Mouse (Mus musculus) CD8-positive naive resting alpha-beta T cell, adult 57 days (primary cell): ENCODE results near the gene V1ra8. TPM values are rescaled to one million over a fixed set of nuclear protein-coding genes. Genes with fewer than 3 reads are reported as not detected.

Experiments
- total RNA-seq: library from RNA; stranded (reverse); gene quantifications from one replicate; pipeline ENCODE4 v1.2.4, GENCODE M21; 2023

Gene V1ra8
- total RNA-seq: not detected

GRCm38 (mm10) chr6:90202493-90202892 is at the start of gene V1ra8:
Gene V1ra8 (plus strand): TSS chr6:90202793.

GRCm38 (mm10) chr6:90174508-90174907 is 28.1 kb upstream of the V1ra8 start, which contains the start of gene Vmn1r52:
Gene Vmn1r52 (plus strand): TSS chr6:90174808.

GRCm38 (mm10) chr6:90224338-90224737 is 21.7 kb downstream of the V1ra8 start, which contains the start of gene Vmn1r53:
Gene Vmn1r53 (minus strand): TSS chr6:90224438.

GRCm38 (mm10) chr6:90246000-90246399 is 43.4 kb downstream of the V1ra8 start, which contains the start of gene Vmn1r54:
Gene Vmn1r54 (plus strand): TSS chr6:90246300.

Other genes starting within 250 kb of the V1ra8 start
- not detected for gene Vmn1r46, start 233.5 kb upstream of the V1ra8 start, total RNA-seq
- gene Vmn1r47, start 186.6 kb upstream of the V1ra8 start, total RNA-seq: not detected
- not detected for gene Vmn1r48, start 166.0 kb upstream of the V1ra8 start, total RNA-seq
- gene Vmn1r49, start 124.3 kb upstream of the V1ra8 start, total RNA-seq: not detected
- gene Vmn1r50, start 101.4 kb upstream of the V1ra8 start, total RNA-seq: not detected
- gene Vmn1r51, start 80.2 kb upstream of the V1ra8 start, total RNA-seq: not detected
- gene Vmn1r52, start 28.0 kb upstream of the V1ra8 start, total RNA-seq: not detected
- gene Vmn1r53, start 21.6 kb downstream of the V1ra8 start, total RNA-seq: not detected
- not detected for gene Vmn1r54, start 43.5 kb downstream of the V1ra8 start, total RNA-seq
- gene BC048671, start 98.4 kb downstream of the V1ra8 start, total RNA-seq: not detected
- gene Chst13, start 122.4 kb downstream of the V1ra8 start, total RNA-seq: not detected
- gene Uroc1, start 130.5 kb downstream of the V1ra8 start, total RNA-seq: not detected
- 32.3 TPM for gene Zxdc, start 166.7 kb downstream of the V1ra8 start, total RNA-seq
- not detected for gene Cfap100, start 226.0 kb downstream of the V1ra8 start, total RNA-seq